Mouse (Mus musculus) spleen, adult 2 months (tissue): Measurements from ENCODE around the gene Bmpr1a. TPM values are rescaled to one million over a fixed set of nuclear protein-coding genes. Genes with fewer than 3 reads are reported as not detected.

Experiments
- DNase-seq, 2 experiments: peaks; one replicate each; pipeline versions ENCODE4 v3.0.0 to v3.0.0-alpha.2; 2012 to 2021; ENCODE audit warnings: low spot score in 2 of 2, low read depth in 1 of 2
- H3K27ac ChIP-seq: fragments of 200-500 bp; 2 replicates; pipeline ENCODE4 v1.5.1; 2012; ENCODE audit warnings: low read length, inconsistent platforms; ENCODE audit not compliant: insufficient read depth
- H3K27me3 ChIP-seq: fragments of 200-500 bp; 2 replicates; pipeline ENCODE4 v1.6.1; 2012; ENCODE audit warnings: mild to moderate bottlenecking, moderate library complexity, low read length, inconsistent platforms; ENCODE audit not compliant: control insufficient read depth, insufficient read depth
- H3K36me3 ChIP-seq: fragments of 200-500 bp; 2 replicates; pipeline ENCODE4 v1.6.1; 2012; ENCODE audit warnings: mild to moderate bottlenecking, low read length, inconsistent platforms; ENCODE audit not compliant: control insufficient read depth, insufficient read depth
- H3K4me1 ChIP-seq: fragments of 200-500 bp; 2 replicates; pipeline ENCODE4 v1.6.1; 2011; ENCODE audit warnings: inconsistent platforms; ENCODE audit not compliant: control insufficient read depth, insufficient read depth, insufficient read length
- H3K4me3 ChIP-seq: fragments of 200-500 bp; 2 replicates; pipeline ENCODE4 v1.5.1; 2011; ENCODE audit warnings: mild to moderate bottlenecking, inconsistent platforms; ENCODE audit not compliant: insufficient read depth, insufficient read length; ENCODE audit errors: extremely low read depth
- CTCF ChIP-seq: fragments of 200-500 bp; IDR thresholded peaks from 2 replicates; pipeline ENCODE4 v1.5.1; 2011; ENCODE audit warnings: mild to moderate bottlenecking, inconsistent platforms; ENCODE audit not compliant: insufficient read depth, insufficient read length, insufficient replicate concordance; ENCODE audit errors: extremely low read depth
- POLR2A ChIP-seq: fragments of 200-500 bp; IDR thresholded peaks from 2 replicates; pipeline ENCODE4 v1.6.1; 2011; ENCODE audit warnings: low read depth, low read length, inconsistent platforms
- WGBS: fragments of 180-500 bp; shearing (Covaris S2); methylation state at CpG from one replicate; pipeline ENCODE4 v1.1.7; 2018; 5-methylcytosine and 5-hydroxymethylcytosine counted together
- polyA plus RNA-seq: library from polyadenylated mRNA; depleted of rRNA; stranded (reverse); fragments of >200 nt; gene quantifications from 2 replicates; pipeline ENCODE4 v1.2.3, GENCODE M21; 2012

Gene Bmpr1a
- polyA plus RNA-seq, 1 experiment, result 1.0 TPM

GRCm38 (mm10) chr14:34393295-34393694 is 109.8 kb downstream of the Bmpr1a start:
- H3K4me3 ChIP-seq, result no peak overlapping the region
- 80% methylated on average over 4 of the region's 4 CpGs for WGBS
- no peaks in the 10 kb centered on the region for H3K4me1 ChIP-seq
- H3K27ac ChIP-seq, result no peak overlapping the region
- H3K27me3 ChIP-seq, result no peaks in the 10 kb centered on the region
- H3K36me3 ChIP-seq, result no peaks in the 10 kb centered on the region
- TF ChIP-seq POLR2A (no peak), CTCF (no peak)
- DNase-seq, result no peak

- Histone ChIP-seq H3K27ac (no peak overlapping the region), H3K27me3 (no peaks in the 10 kb centered on the region), H3K4me1 (no peaks in the 10 kb centered on the region), H3K4me3 (no peak overlapping the region), H3K36me3 (no peaks in the 10 kb centered on the region)
- 89% methylated on average over 9 of the region's 9 CpGs for WGBS
- TF ChIP-seq POLR2A, result no peak
- no peak for DNase-seq
Measured at GRCm38 (mm10) chr14:34382921-34383704, 120.0 kb downstream of the Bmpr1a start.

- WGBS, result 81% methylated on average over 11 of the region's 11 CpGs
- Histone ChIP-seq H3K27ac (no peak overlapping the region), H3K4me3 (no peak overlapping the region), H3K4me1 (no peaks in the 10 kb centered on the region), H3K36me3 (no peaks in the 10 kb centered on the region), H3K27me3 (no peaks in the 10 kb centered on the region)
- TF ChIP-seq CTCF (no peak), POLR2A (no peak)
- no peak for DNase-seq
Measured at GRCm38 (mm10) chr14:34378560-34379331, 124.4 kb downstream of the Bmpr1a start.

- Histone ChIP-seq H3K36me3 (no peaks in the 10 kb centered on the region), H3K27me3 (no peaks in the 10 kb centered on the region), H3K4me1 (no peaks in the 10 kb centered on the region), H3K4me3 (no peak overlapping the region; the same call in 1 of the 2 replicates), H3K27ac (0 out of 2 replicates have a peak overlapping the region, but pooled peaks have one; percentile 13)
- DNase-seq, result no peak
- no peak for TF ChIP-seq POLR2A
- TF ChIP-seq CTCF, result no peak
- WGBS, result 69% methylated on average over 4 of the region's 4 CpGs
Measured at GRCm38 (mm10) chr14:34377121-34377520, 126.0 kb downstream of the Bmpr1a start.

- DNase-seq, result no peak
- Histone ChIP-seq H3K36me3 (no peaks in the 10 kb centered on the region), H3K27me3 (no peaks in the 10 kb centered on the region), H3K4me3 (no peak overlapping the region), H3K4me1 (no peaks in the 10 kb centered on the region), H3K27ac (no peak overlapping the region)
- WGBS, result 88% methylated on average over 5 of the region's 5 CpGs
- TF ChIP-seq POLR2A (no peak), CTCF (no peak)
Measured at GRCm38 (mm10) chr14:34375941-34376340, 127.2 kb downstream of the Bmpr1a start.

GRCm38 (mm10) chr14:34375415-34375904 is 127.7 kb downstream of the Bmpr1a start, which contains the start of gene Mmrn2:
Gene Mmrn2 (plus strand): TSS chr14:34375465.
- DNase-seq, result no peak
- TF ChIP-seq CTCF, result no peak
- no peak for TF ChIP-seq POLR2A
- Histone ChIP-seq H3K36me3 (no peaks in the 10 kb centered on the region), H3K27ac (0 out of 2 replicates have a peak within 1 kb of the TSS, but pooled peaks have one; percentile 7), H3K4me3 (no peak within 1 kb of the TSS), H3K27me3 (no peaks in the 10 kb centered on the region), H3K4me1 (no peaks in the 10 kb centered on the region)
- WGBS, result 53% methylated on average over 13 of the region's 13 CpGs
